Mouse (Mus musculus): ENCODE measurements around the gene 9330159F19Rik. TPM values are rescaled to one million over a fixed set of nuclear protein-coding genes. Genes with fewer than 3 reads are reported as not detected.

Gene 9330159F19Rik
- total RNA-seq, 2 experiments from 2014 or later: 0.16 TPM; not detected in 1

Other genes starting within 250 kb of the 9330159F19Rik start
- gene 2310057J18Rik, start 225.3 kb upstream of the 9330159F19Rik start, total RNA-seq (2021): not detected
- not detected for gene Soga3, start 67.8 kb upstream of the 9330159F19Rik start, total RNA-seq (2021)
- gene Gm49353, start 12.7 kb upstream of the 9330159F19Rik start, total RNA-seq (2021): not detected
- gene Echdc1, start 101.6 kb downstream of the 9330159F19Rik start, total RNA-seq (2021): 10 to 100 TPM; 36.1 to 39.7 TPM
- 10 to 100 TPM; 58.6 to 59.4 TPM for gene Rnf146, start 150.8 kb downstream of the 9330159F19Rik start, total RNA-seq (2021)